Mouse (Mus musculus): ENCODE measurements around the gene Ppme1.

DNA sequence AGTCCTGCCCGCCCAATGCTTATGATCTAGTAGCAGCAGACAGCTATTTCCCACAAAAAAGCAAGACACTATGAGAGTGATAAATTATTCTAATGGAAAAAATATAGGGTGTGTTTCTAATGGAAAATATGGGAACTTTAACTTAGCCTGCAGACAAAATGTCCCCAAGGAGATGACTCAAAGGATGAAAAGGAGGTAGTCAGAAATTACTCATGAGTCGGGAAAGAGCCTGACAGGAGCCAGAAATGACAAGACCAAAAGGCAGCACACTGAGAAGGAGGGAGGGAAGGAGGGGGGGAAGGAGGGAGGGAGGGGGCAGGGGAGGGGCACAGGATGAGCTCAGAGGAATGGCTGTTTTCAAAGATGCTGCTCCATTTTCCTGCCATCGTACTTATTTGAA, 90.5 kb downstream of the Ppme1 start:
- no peak for TF ChIP-seq GATA1 (IDR thresholded peaks at IDR 0.05; ENCODE audit: low read depth, low read length)
- TF ChIP-seq UBTF (IDR thresholded peaks at IDR 0.05; ENCODE audit: borderline replicate concordance, insufficient read depth, low read depth, low read length), result no peak
- TF ChIP-seq POLR2AphosphoS2 (IDR thresholded peaks at IDR 0.05; ENCODE audit: low read length), result no peak
- no peak for TF ChIP-seq MAFK (IDR thresholded peaks at IDR 0.05; ENCODE audit: borderline replicate concordance, low read depth, low read length)
- no peak for TF ChIP-seq NRF1 (IDR thresholded peaks at IDR 0.05; ENCODE audit: insufficient read depth, low read depth, low read length, poor library complexity, severe bottlenecking)
- TF ChIP-seq MAX (IDR thresholded peaks at IDR 0.05; ENCODE audit: low read length), result no peak
- no peak for TF ChIP-seq TCF12 (IDR thresholded peaks at IDR 0.05; ENCODE audit: low read depth, low read length)
- TF ChIP-seq HCFC1 (IDR thresholded peaks at IDR 0.05; ENCODE audit: low read depth, low read length), result no peak

Measured in MEL (cell line).